Comparison of ENCODE assay signal across 15 mouse cellular contexts in genomic region chr7:67578783-67579482, GRCm38 (mm10).
A peak's percentile ranks its signal among the peaks of the same experiment; 100 is the strongest.
DNase-seq lines count a peak whose midpoint lies in the region; ATAC-seq and TF ChIP-seq lines count a peak whose summit lies in the region.
"Had no signal": no experiment of that assay in that cellular context is flagged by ENCODE, and none has a peak within 500 bp of the region (broad histone marks: within the 10 kb centered on the region; RNA-seq: fewer than 3 reads in every experiment).

No protein-coding gene starts in this region.

- H3K4me3 ChIP-seq in layer of hippocampus, adult 2 months, result no peak overlapping the region
- H3K4me3 ChIP-seq in embryonic facial prominence, embryonic 14.5 days (ENCODE audit: low read depth, low read length), result no peak overlapping the region
- no peak overlapping the region for H3K4me3 ChIP-seq in lung, embryonic 16.5 days (ENCODE audit: low read length)
- H3K4me3 ChIP-seq: heart, embryonic 10.5 days; limb, embryonic 13.5 days; myocyte had no signal

- ATAC-seq in embryonic facial prominence, embryonic 14.5 days (ENCODE audit: low read depth), result no peak
- no peak; the same call in 1 of the 2 replicates for ATAC-seq in lung, embryonic 16.5 days (ENCODE audit: low read depth)
- ATAC-seq in megakaryocyte progenitor cell, adult 5-6 weeks (replicated peaks; ENCODE audit: poor library complexity), result no peak

- no peak for DNase-seq in layer of hippocampus, adult 2 months (ENCODE audit: low spot score in 2 of 2)
- DNase-seq in layer of hippocampus, postnatal 14 days (ENCODE audit: low spot score in 2 of 2), result no peak
- peak; percentile 72 for DNase-seq in adipocyte (ENCODE audit: low spot score)
- DNase-seq in embryonic facial prominence, embryonic 14.5 days (ENCODE audit: low spot score), result peak; percentile 57
- DNase-seq in retina, postnatal 1 day, result no peak
- DNase-seq in adrenal gland, postnatal 25 days, result no peak
- DNase-seq: adrenal gland, adult 2 months; cerebellum, postnatal 25 days; heart, postnatal 36 days had no signal

- no peak overlapping the region for H3K9ac ChIP-seq in embryonic facial prominence, embryonic 14.5 days (ENCODE audit: low read depth, low read length)
- no peak overlapping the region; the same call in 1 of the 2 replicates for H3K9ac ChIP-seq in lung, embryonic 16.5 days (ENCODE audit: low read length)
- H3K9ac ChIP-seq: limb, embryonic 13.5 days had no signal

- no peak overlapping the region for H3K4me2 ChIP-seq in embryonic facial prominence, embryonic 14.5 days (ENCODE audit: low read depth, low read length)
- H3K4me2 ChIP-seq in lung, embryonic 16.5 days (ENCODE audit: low read depth, low read length), result no peak overlapping the region
- H3K4me2 ChIP-seq: limb, embryonic 13.5 days had no signal

- H3K27ac ChIP-seq in layer of hippocampus, adult 2 months, result peak overlapping the region; percentile 36; the same call in 1 of the 2 replicates
- peak overlapping the region; percentile 44 for H3K27ac ChIP-seq in embryonic facial prominence, embryonic 14.5 days (replicated peaks; ENCODE audit: low read depth, low read length)
- H3K27ac ChIP-seq in lung, embryonic 16.5 days (ENCODE audit: low read length), result peak overlapping the region; percentile 57; the same call in 1 of the 2 replicates
- H3K27ac ChIP-seq: heart, embryonic 10.5 days; limb, embryonic 13.5 days had no signal

- no peaks in the 10 kb centered on the region for H3K4me1 ChIP-seq in embryonic facial prominence, embryonic 14.5 days (ENCODE audit: control insufficient read depth, insufficient read depth, low read length)
- peaks cover 2% of the 10 kb centered on the region for H3K4me1 ChIP-seq in lung, embryonic 16.5 days (replicated peaks; ENCODE audit: control insufficient read depth, insufficient read depth, low read length)

- H3K27me3 ChIP-seq in embryonic facial prominence, embryonic 14.5 days (replicated peaks; ENCODE audit: control insufficient read depth, insufficient read depth, low read length), result no peaks in the 10 kb centered on the region
- no peaks in the 10 kb centered on the region for H3K27me3 ChIP-seq in lung, embryonic 16.5 days (ENCODE audit: control insufficient read depth, insufficient read depth, low read depth, low read length)
- H3K27me3 ChIP-seq: CH12.LX; limb, embryonic 13.5 days had no signal

- H3K36me3 ChIP-seq in embryonic facial prominence, embryonic 14.5 days (ENCODE audit: control insufficient read depth, insufficient read depth, low read length), result no peaks in the 10 kb centered on the region
- H3K36me3 ChIP-seq in lung, embryonic 16.5 days (ENCODE audit: control insufficient read depth, insufficient read depth, low read length), result no peaks in the 10 kb centered on the region
- H3K36me3 ChIP-seq: heart, embryonic 10.5 days; limb, embryonic 13.5 days had no signal

- 57% methylated on average over 7 of the region's 7 CpGs for WGBS in embryonic facial prominence, embryonic 14.5 days
- WGBS in lung, embryonic 16.5 days, result 43% methylated on average over 7 of the region's 7 CpGs

- TF ChIP-seq CTCF in layer of hippocampus, adult 2 months (conservative IDR thresholded peaks at IDR 0.05), result no peak

- H3K9me3 ChIP-seq in embryonic facial prominence, embryonic 14.5 days (ENCODE audit: control insufficient read depth, low read length), result no peaks in the 10 kb centered on the region
- no peaks in the 10 kb centered on the region for H3K9me3 ChIP-seq in lung, embryonic 16.5 days (ENCODE audit: control insufficient read depth, low read length)
- H3K9me3 ChIP-seq: heart, embryonic 10.5 days; limb, embryonic 13.5 days had no signal

Comparison
In these comparisons a context has a peak if more than half of its experiments do, and no peak if none do; other contexts are left out.
1. DNase-seq: peak in adipocyte (single experiment) and embryonic facial prominence, embryonic 14.5 days (single experiment); none in layer of hippocampus, adult 2 months (0 of 2), layer of hippocampus, postnatal 14 days (0 of 2), retina, postnatal 1 day (single experiment) and adrenal gland, postnatal 25 days (single experiment).
2. Peak in every context shown above with its lines, with median percentiles within 50 percentile points of each other: H3K27ac ChIP-seq.